12 mouse cellular contexts compared by ENCODE assay signal in genomic region chr9:72094675-72095074, GRCm38 (mm10). TPM values are rescaled to one million over a fixed set of nuclear protein-coding genes. Genes with fewer than 3 reads are reported as not detected.
DNase-seq lines count a peak whose midpoint lies in the region; ATAC-seq and TF ChIP-seq lines count a peak whose summit lies in the region.
"Had no signal": no experiment of that assay in that cellular context is flagged by ENCODE, and none has a peak within 500 bp of the region (broad histone marks: within the 10 kb centered on the region; RNA-seq: fewer than 3 reads in every experiment).

No protein-coding gene starts in this region.

- H3K36me3 ChIP-seq in hindbrain, postnatal 0 days (ENCODE audit: insufficient read depth, low read length) = no peaks in the 10 kb centered on the region
- H3K36me3 ChIP-seq in hindbrain, embryonic 16.5 days (ENCODE audit: control insufficient read depth, insufficient read depth, low read length) = no peaks in the 10 kb centered on the region
- H3K36me3 ChIP-seq: heart, embryonic 15.5 days had no signal

- no peak overlapping the region for H3K27ac ChIP-seq in hindbrain, postnatal 0 days
- H3K27ac ChIP-seq in hindbrain, embryonic 16.5 days (ENCODE audit: low read depth, low read length) = no peak overlapping the region
- H3K27ac ChIP-seq: heart, embryonic 15.5 days; left cerebral cortex, adult 2 months; lung, embryonic 15.5 days had no signal

- TF ChIP-seq POLR2A in brain, embryonic 14.5 days (IDR thresholded peaks at IDR 0.05; ENCODE audit: borderline replicate concordance, extremely low read depth, insufficient read depth, insufficient read length, poor library complexity, severe bottlenecking) = no peak

- no peaks in the 10 kb centered on the region for H3K4me1 ChIP-seq in hindbrain, postnatal 0 days (ENCODE audit: insufficient read depth, low read length)
- no peaks in the 10 kb centered on the region for H3K4me1 ChIP-seq in hindbrain, embryonic 16.5 days (ENCODE audit: control insufficient read depth, insufficient read depth, low read depth, low read length)
- H3K4me1 ChIP-seq: lung, embryonic 15.5 days had no signal

- H3K9me3 ChIP-seq in hindbrain, postnatal 0 days (ENCODE audit: low read length) = no peaks in the 10 kb centered on the region
- no peaks in the 10 kb centered on the region for H3K9me3 ChIP-seq in hindbrain, embryonic 16.5 days (ENCODE audit: control insufficient read depth, low read length)
- H3K9me3 ChIP-seq: heart, embryonic 15.5 days; lung, embryonic 15.5 days had no signal

- TF ChIP-seq CTCF in hindbrain, postnatal 0 days (IDR thresholded peaks at IDR 0.05; ENCODE audit: low read depth) = peak; percentile 61
- peak; percentile 37; the same call in 1 of the 2 replicates for TF ChIP-seq CTCF in brain, embryonic 14.5 days (IDR thresholded peaks at IDR 0.05; ENCODE audit: borderline replicate concordance, extremely low read depth, insufficient read depth, insufficient read length)

- peak; percentile 49 for DNase-seq in hindbrain, postnatal 0 days (ENCODE audit: low spot score)
- DNase-seq in thymus, postnatal 0 days (ENCODE audit: low spot score) = peak; percentile 49
- DNase-seq in thymus, adult 18-20 months = no peak
- peak; percentile 45 for DNase-seq in brain, embryonic 14.5 days (ENCODE audit: low read depth)
- DNase-seq in kidney, postnatal 10 days = no peak
- DNase-seq: kidney, adult 8-10 months had no signal

- WGBS in hindbrain, postnatal 0 days = 84% methylated on average over 5 of the region's 5 CpGs
- 86% methylated on average over 5 of the region's 5 CpGs for WGBS in hindbrain, embryonic 16.5 days

- ATAC-seq in hindbrain, postnatal 0 days = no peak
- ATAC-seq in hindbrain, embryonic 16.5 days = no peak
- ATAC-seq in activated CD4-positive, CD25-positive, alpha-beta regulatory T cell, adult 4 months = no peak

- no peak overlapping the region for H3K9ac ChIP-seq in hindbrain, postnatal 0 days (replicated peaks; ENCODE audit: low read length)
- no peak overlapping the region for H3K9ac ChIP-seq in hindbrain, embryonic 16.5 days (ENCODE audit: low read depth, low read length)
- H3K9ac ChIP-seq: heart, embryonic 15.5 days; lung, embryonic 15.5 days had no signal

- H3K27me3 ChIP-seq in hindbrain, postnatal 0 days (ENCODE audit: insufficient read depth, low read length) = no peaks in the 10 kb centered on the region
- no peaks in the 10 kb centered on the region for H3K27me3 ChIP-seq in hindbrain, embryonic 16.5 days (replicated peaks; ENCODE audit: control insufficient read depth, insufficient read depth, low read length)
- H3K27me3 ChIP-seq: heart, embryonic 15.5 days; lung, embryonic 15.5 days had no signal

- H3K4me3 ChIP-seq in hindbrain, postnatal 0 days (ENCODE audit: low read length) = no peak overlapping the region
- H3K4me3 ChIP-seq in hindbrain, embryonic 16.5 days (ENCODE audit: low read length) = no peak overlapping the region
- H3K4me3 ChIP-seq: heart, embryonic 15.5 days; left cerebral cortex, adult 2 months; lung, embryonic 15.5 days; myocyte had no signal

- no peak overlapping the region for H3K4me2 ChIP-seq in hindbrain, postnatal 0 days (ENCODE audit: low read depth, low read length)
- H3K4me2 ChIP-seq in hindbrain, embryonic 16.5 days (ENCODE audit: low read length) = no peak overlapping the region
- H3K4me2 ChIP-seq: heart, embryonic 15.5 days; lung, embryonic 15.5 days had no signal

RNA-seq across cellular contexts. Expression of gene Tcf12, which starts 17.0 kb away (rescaled TPM):
- total RNA-seq in hindbrain, postnatal 0 days (2014; rRNA removed) = 96.6 and 155 TPM in 2 replicates
- polyA plus RNA-seq in hindbrain, postnatal 0 days (2015; fragmentation: Nextera tagmentation; extraction: Ambion mirVana) = 65.5 and 68.3 TPM in 2 replicates
- 56.8 and 62.7 TPM in 2 replicates for polyA plus RNA-seq in hindbrain, embryonic 16.5 days (2015; fragmentation: Nextera tagmentation; extraction: Ambion mirVana)
- polyA plus RNA-seq in thymus, postnatal 0 days (2015; fragmentation: Nextera tagmentation; extraction: Ambion mirVana) = 110 and 142 TPM in 2 replicates
- polyA plus RNA-seq in brain, embryonic 14.5 days (2012; rRNA removed) = 140 and 156 TPM in 2 replicates
- 10 to 100 TPM; 29.9 to 36.7 TPM for polyA plus RNA-seq in activated CD4-positive, CD25-positive, alpha-beta regulatory T cell, adult 4 months (2017; shearing (Covaris generic))

Comparison
In these comparisons a context has a peak if more than half of its experiments do, and no peak if none do; other contexts are left out.
1. DNase-seq: peak in hindbrain, postnatal 0 days (single experiment), thymus, postnatal 0 days (single experiment) and brain, embryonic 14.5 days (single experiment); none in thymus, adult 18-20 months (0 of 2) and kidney, postnatal 10 days (single experiment).